Mouse (Mus musculus): ENCODE data around the gene Clcn6.

Gene Clcn6

GRCm38 (mm10) chr4:147985205-147986132 is 53.2 kb downstream of the Clcn6 start, which contains the start of gene Nppb:
TSS of gene Nppb (plus strand) at chr4:147985788.
- no peak for DNase-seq

- DNase-seq = peak; percentile 24 to 48
Measured at GRCm38 (mm10) chr4:147979441-147979860, 59.2 kb downstream of the Clcn6 start.

DNA sequence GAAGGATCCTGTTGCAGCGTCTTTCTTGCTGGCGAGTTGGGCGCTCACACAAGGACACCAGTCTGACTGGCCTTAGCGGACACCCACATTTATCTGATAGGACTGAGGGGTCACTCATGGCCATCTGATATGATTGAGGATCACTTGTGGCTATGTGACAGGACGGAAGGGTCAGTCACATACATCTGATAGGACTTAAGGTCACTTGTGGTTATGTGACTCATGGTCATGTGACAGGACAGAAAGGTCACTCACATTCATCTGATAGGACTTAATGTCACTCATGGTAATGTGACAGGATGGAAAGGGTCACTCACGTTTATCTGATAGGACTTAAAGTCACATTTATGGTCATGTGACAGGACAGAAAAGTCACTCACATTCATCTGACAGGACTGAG is 60.2 kb downstream of the Clcn6 start:
- DNase-seq = no peak

DNA sequence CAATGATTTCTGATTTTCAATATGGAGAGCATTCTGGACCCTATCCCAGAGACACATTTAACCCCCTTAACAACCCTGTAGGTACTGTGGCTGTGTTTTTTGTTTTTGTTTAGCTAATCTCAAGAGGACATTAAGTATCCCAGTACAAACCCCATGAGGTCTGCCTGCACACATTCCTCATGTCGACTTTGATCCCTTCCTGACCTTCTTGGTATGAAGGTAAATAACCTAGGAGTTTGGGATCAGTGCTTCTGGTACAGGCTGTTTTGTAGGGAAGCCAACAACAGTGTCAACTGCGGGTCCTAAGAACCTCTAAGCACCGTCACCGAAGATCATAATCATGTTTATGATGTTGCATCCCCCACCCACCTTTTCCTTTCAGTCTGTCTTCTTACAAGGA is 60.9 kb downstream of the Clcn6 start:
- no peak for DNase-seq

DNA sequence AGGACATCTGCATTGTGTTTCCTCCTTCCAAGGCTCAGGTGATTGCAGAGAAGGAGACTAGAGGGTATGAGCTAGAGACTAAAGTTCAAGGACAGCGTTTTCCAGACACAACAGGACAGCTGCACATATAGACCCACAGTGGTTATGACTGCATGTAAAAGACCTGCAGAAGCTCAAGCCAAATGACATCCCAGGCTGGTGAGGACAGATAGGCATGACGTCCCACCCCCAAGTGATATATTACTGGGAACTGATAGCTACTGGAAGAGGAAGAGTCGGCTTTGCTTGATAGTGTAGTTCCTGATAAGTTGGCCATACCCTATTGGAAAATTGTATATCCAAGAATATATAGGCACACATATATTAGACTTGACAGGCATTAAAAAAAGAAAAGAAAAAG is 62.4 kb downstream of the Clcn6 start:
- DNase-seq = no peak

- DNase-seq = no peak
Measured at GRCm38 (mm10) chr4:147969337-147969736, 69.3 kb downstream of the Clcn6 start.

- peak; percentile 44 to 48 for DNase-seq
Measured at GRCm38 (mm10) chr4:147968816-147969215, 69.8 kb downstream of the Clcn6 start.

DNA sequence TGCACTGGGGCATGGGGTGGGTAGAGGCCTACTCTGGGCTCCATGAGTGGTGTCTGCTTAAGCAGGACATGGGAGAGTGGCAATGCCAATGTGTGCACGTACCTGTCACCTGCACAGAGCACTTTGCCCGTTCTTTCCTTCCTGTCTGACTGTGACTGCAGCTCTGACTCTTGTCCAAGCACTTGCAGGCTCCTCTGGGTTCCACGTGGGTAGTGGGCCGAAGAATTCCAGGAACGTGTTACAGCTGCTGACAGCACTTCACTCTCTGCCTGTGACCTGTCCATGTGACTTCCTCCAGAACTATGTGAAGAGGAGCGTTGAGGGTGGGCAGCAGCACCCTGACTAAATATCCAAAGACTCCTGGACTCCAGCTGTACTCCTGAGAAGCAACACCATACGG is 72.9 kb downstream of the Clcn6 start:
- no peak for DNase-seq

- DNase-seq = no peak
Measured at GRCm38 (mm10) chr4:147963623-147964022, 75.0 kb downstream of the Clcn6 start.

- no peak for DNase-seq
Measured at GRCm38 (mm10) chr4:147962781-147963180, 75.8 kb downstream of the Clcn6 start.

- DNase-seq = peak; percentile 78 to 88
Measured at GRCm38 (mm10) chr4:147959881-147960831, 78.5 kb downstream of the Clcn6 start.

- DNase-seq = no peak
Measured at GRCm38 (mm10) chr4:147957141-147957540, 81.5 kb downstream of the Clcn6 start.

Measured in cerebellum, postnatal 14 days (tissue).